Mouse (Mus musculus) mouse embryonic stem cell (cell line): ENCODE results near the gene Gm10644.

ENCODE experiments used
- in situ Hi-C, 2 experiments: fragments of 300-500 bp; cut with MboI; formaldehyde crosslinking; loops; 1 replicate in 1 of 2; 3 replicates in 1 of 2; pipeline ENCODE4 v1.14.3; 2019 to 2020; ENCODE audit warnings: low sequenced_read_pairs in 2 of 2, low pct_unique_long_range_greater_than_20kb in 1 of 2, mixed read lengths in 1 of 2; ENCODE audit not compliant: unreplicated experiment in 1 of 2

Gene Gm10644

GRCm38 (mm10) chr8:83902961-83903666 lies 51.9 kb downstream of the Gm10644 start:
- in situ Hi-C loops, result no loop called here

- in situ Hi-C loops, result no loop called here
Observed at GRCm38 (mm10) chr8:83901566-83902485, 53.2 kb downstream of the Gm10644 start.

- in situ Hi-C loops, result no loop called here
Observed at GRCm38 (mm10) chr8:83900957-83901270, 54.1 kb downstream of the Gm10644 start.

GRCm38 (mm10) chr8:83900266-83900956 lies 54.6 kb downstream of the Gm10644 start:
- in situ Hi-C loops, result no loop called here

- in situ Hi-C loops, result loop anchor here (5.0 kb wide), 1 partner anchor 117 kb away; no protein-coding TSS in a partner anchor
Observed at GRCm38 (mm10) chr8:83899363-83900252, 55.4 kb downstream of the Gm10644 start, which contains the start of gene Adgrl1. TSS of gene Adgrl1 (plus strand) at chr8:83900105.

- in situ Hi-C loops, result loop anchor here (5.0 kb wide), 1 partner anchor 117 kb away; no protein-coding TSS in a partner anchor
Observed at GRCm38 (mm10) chr8:83898985-83899362, 56.0 kb downstream of the Gm10644 start.

- in situ Hi-C loops, result loop anchor here (5.0 kb wide), 1 partner anchor 116 kb away; no protein-coding TSS in a partner anchor
Observed at GRCm38 (mm10) chr8:83898456-83898855, 56.5 kb downstream of the Gm10644 start.

GRCm38 (mm10) chr8:83897211-83897610 lies 57.8 kb downstream of the Gm10644 start:
- in situ Hi-C loops, result loop anchor here (5.0 kb wide), 1 partner anchor 115 kb away; no protein-coding TSS in a partner anchor

- in situ Hi-C loops, result loop anchor here (5.0 kb wide), 1 partner anchor 114 kb away; no protein-coding TSS in a partner anchor
Observed at GRCm38 (mm10) chr8:83896461-83896860, 58.5 kb downstream of the Gm10644 start.

- in situ Hi-C loops, result loop anchor here (5.0 kb wide), 1 partner anchor 114 kb away; no protein-coding TSS in a partner anchor
Observed at GRCm38 (mm10) chr8:83895894-83896293, 59.1 kb downstream of the Gm10644 start.

GRCm38 (mm10) chr8:83893915-83894314 lies 61.1 kb downstream of the Gm10644 start:
- in situ Hi-C loops, result no loop called here

- in situ Hi-C loops, result no loop called here
Observed at GRCm38 (mm10) chr8:83892061-83892460, 62.9 kb downstream of the Gm10644 start.

- in situ Hi-C loops, result no loop called here
Observed at GRCm38 (mm10) chr8:83888409-83888808, 66.6 kb downstream of the Gm10644 start.
